Mouse (Mus musculus): ENCODE measurements around the gene Dram1.

GRCm38 (mm10) chr10:88372436-88372835 is 6.4 kb downstream of the Dram1 start:
- TF ChIP-seq POLR2A (IDR thresholded peaks at IDR 0.05; ENCODE audit: borderline replicate concordance, low read depth, low read length) (no peak), CTCF (IDR thresholded peaks at IDR 0.05; ENCODE audit: low read depth, low read length) (no peak)
